Comparison of ENCODE assay signal across 25 mouse cellular contexts in the genomic region with DNA sequence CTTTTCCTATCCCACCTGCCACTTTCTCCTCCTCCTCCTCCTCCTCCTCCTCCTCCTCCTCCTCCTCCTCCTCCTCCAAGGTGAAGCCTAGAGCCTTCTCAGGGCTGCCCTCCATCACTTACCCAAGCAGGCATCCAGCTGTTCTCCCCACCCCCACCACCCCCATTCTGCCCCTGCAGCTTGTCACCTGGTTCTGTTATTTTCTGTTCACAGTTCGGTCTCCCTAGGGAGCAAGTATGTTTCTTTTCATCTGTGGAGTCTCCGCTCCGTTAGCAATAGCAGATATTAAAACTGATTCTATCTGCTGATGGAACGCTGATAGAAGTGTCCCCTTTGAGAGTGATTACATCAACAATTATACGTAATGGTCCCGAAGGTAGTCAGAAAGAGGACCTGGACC. TPM values are rescaled to one million over a fixed set of nuclear protein-coding genes. Genes with fewer than 3 reads are reported as not detected.
DNase-seq lines count a peak whose midpoint lies in the region; TF ChIP-seq lines count a peak whose summit lies in the region.
"Had no signal": no experiment of that assay in that cellular context is flagged by ENCODE, and none has a peak within 500 bp of the region (broad histone marks: within the 10 kb centered on the region; RNA-seq: fewer than 3 reads in every experiment).

No protein-coding gene starts in this region.

- peaks cover 13% of the 10 kb centered on the region for H3K27me3 ChIP-seq in embryonic facial prominence, embryonic 10.5 days (replicated peaks; ENCODE audit: low read depth, poor library complexity, severe bottlenecking)
- H3K27me3 ChIP-seq: heart, embryonic 12.5 days; liver, embryonic 15.5 days; lung, embryonic 15.5 days; neural tube, embryonic 12.5 days; Patski had no signal

- DNase-seq in heart, adult 11 months = peak; percentile 70
- no peak for DNase-seq in heart, postnatal 14 days
- DNase-seq in left cerebral cortex, adult 2 months (ENCODE audit: extremely low spot score in 1 of 2, low spot score in 2 of 2) = no peak
- no peak for DNase-seq in left cerebral cortex, adult 9 months (ENCODE audit: low spot score in 2 of 2)
- DNase-seq in thymus, postnatal 4 days = peak; percentile 26
- no peak for DNase-seq in thymus, postnatal 36 days
- DNase-seq in embryonic facial prominence, embryonic 10.5 days (ENCODE audit: low spot score) = no peak
- no peak for DNase-seq in cerebellum, adult 9-11 months
- DNase-seq: adrenal gland, postnatal 10 days; cerebellum, adult 11-12 months; cerebellum, postnatal 10 days; gastrocnemius, adult 2 months; gastrocnemius, postnatal 36 days; heart, adult 2 months; left cerebral cortex, postnatal 4 days; liver; right cerebral cortex, postnatal 4 days had no signal

- no peaks in the 10 kb centered on the region for H3K36me3 ChIP-seq in embryonic facial prominence, embryonic 10.5 days (replicated peaks)
- H3K36me3 ChIP-seq: heart, embryonic 12.5 days; hindbrain, embryonic 15.5 days; liver, embryonic 15.5 days; lung, embryonic 15.5 days; neural tube, embryonic 12.5 days had no signal

- WGBS in embryonic facial prominence, embryonic 10.5 days = 18% methylated on average over 6 of the region's 6 CpGs

- H3K9me3 ChIP-seq in embryonic facial prominence, embryonic 10.5 days = no peaks in the 10 kb centered on the region
- H3K9me3 ChIP-seq: heart, embryonic 12.5 days; hindbrain, embryonic 15.5 days; liver, embryonic 15.5 days; lung, embryonic 15.5 days; neural tube, embryonic 12.5 days had no signal

- H3K27ac ChIP-seq in left cerebral cortex, adult 2 months = peak overlapping the region; percentile 30; the same call in 1 of the 2 replicates
- no peak overlapping the region for H3K27ac ChIP-seq in embryonic facial prominence, embryonic 10.5 days (replicated peaks)
- H3K27ac ChIP-seq: gastrocnemius, adult 2 months; heart, adult 2 months; hindbrain, embryonic 15.5 days; lung, embryonic 15.5 days; neural tube, embryonic 12.5 days had no signal

- no peak for TF ChIP-seq CTCF in left cerebral cortex, adult 2 months (IDR thresholded peaks at IDR 0.05)

- intact Hi-C loops in heart, postnatal 14 days (cut with DNase I) = loop anchor here (10.0 kb wide), 1 partner anchor 772 kb away; a partner anchor contains a TSS
- intact Hi-C loops in left cerebral cortex, adult 2 months (cut with DNase I) = loop anchor here (10.0 kb wide), 1 partner anchor 332 kb away; no protein-coding TSS in a partner anchor

- peaks cover 57% of the 10 kb centered on the region for H3K4me1 ChIP-seq in embryonic facial prominence, embryonic 10.5 days

- no peak overlapping the region for H3K4me3 ChIP-seq in left cerebral cortex, adult 2 months
- H3K4me3 ChIP-seq in embryonic facial prominence, embryonic 10.5 days = no peak overlapping the region
- H3K4me3 ChIP-seq: erythroblast, embryonic 14.5 days; gastrocnemius, adult 2 months; heart, adult 2 months; heart, embryonic 12.5 days; hindbrain, embryonic 15.5 days; liver, embryonic 15.5 days; lung, embryonic 15.5 days; myocyte; neural tube, embryonic 12.5 days had no signal

RNA-seq across cellular contexts. Expression of a gene that starts 4.1 kb away (rescaled TPM):
- 10 to 100 TPM; 29.5 to 29.7 TPM for total RNA-seq in heart, postnatal 14 days (2021)
- total RNA-seq in left cerebral cortex, adult 2 months (2021) = 10 to 100 TPM; 32.5 to 40.0 TPM
- polyA plus RNA-seq in embryonic facial prominence, embryonic 10.5 days (2016; fragmentation: Nextera tagmentation; extraction: Ambion mirVana) = 103 and 106 TPM in 2 replicates

Comparison
In these comparisons a context has a peak if more than half of its experiments do, and no peak if none do; other contexts are left out.
1. DNase-seq: peak in heart, adult 11 months (single experiment) and thymus, postnatal 4 days (single experiment); none in heart, postnatal 14 days (0 of 2), left cerebral cortex, adult 2 months (0 of 2), left cerebral cortex, adult 9 months (0 of 2), thymus, postnatal 36 days (0 of 2), embryonic facial prominence, embryonic 10.5 days (single experiment) and cerebellum, adult 9-11 months (single experiment).